Mouse (Mus musculus): ENCODE results near the gene Rbks.
"Not testable (repeated sequence)": the region's sequence is repeated elsewhere in the genome, so short reads cannot be mapped to it uniquely, and the experiment has no call there.

Gene Rbks

GRCm38 (mm10) chr5:31678000-31678399, 19.4 kb downstream of the Rbks start:
- DNase-seq (ENCODE audit: low read depth, low spot score): no peak

DNA sequence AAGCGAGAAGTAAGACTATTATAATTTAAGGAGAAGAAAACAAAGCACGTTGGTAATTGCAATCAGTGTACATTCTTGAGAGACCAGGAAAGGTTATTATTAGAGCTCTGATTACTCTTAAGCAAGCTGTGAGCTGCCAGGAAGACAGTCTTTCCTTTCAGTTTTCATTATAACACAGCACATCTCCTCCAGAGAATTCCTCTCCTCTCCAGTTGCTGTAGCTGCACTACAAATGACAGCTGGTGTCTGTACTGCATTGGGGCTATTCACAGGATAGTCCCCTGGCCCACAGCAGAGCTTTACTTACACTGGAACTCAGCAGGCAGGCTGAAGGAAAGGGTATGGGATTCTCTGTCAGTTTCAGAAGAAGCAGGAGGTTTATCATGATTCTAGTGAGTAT, 24.0 kb downstream of the Rbks start:
- no peak for DNase-seq (ENCODE audit: low read depth, low spot score)

GRCm38 (mm10) chr5:31671137-31671536, 26.3 kb downstream of the Rbks start:
- no peak for DNase-seq (ENCODE audit: low read depth, low spot score)

- DNase-seq (ENCODE audit: low read depth, low spot score): no peak
Measured at GRCm38 (mm10) chr5:31669984-31670383, 27.4 kb downstream of the Rbks start.

- no peak for DNase-seq (ENCODE audit: low read depth, low spot score)
Measured at GRCm38 (mm10) chr5:31668325-31668968, 29.0 kb downstream of the Rbks start.

- DNase-seq (ENCODE audit: low read depth, low spot score): no peak
Measured at GRCm38 (mm10) chr5:31666176-31666575, 31.3 kb downstream of the Rbks start.

GRCm38 (mm10) chr5:31655688-31656190, 41.7 kb downstream of the Rbks start:
- no peak for DNase-seq (ENCODE audit: low read depth, low spot score)

DNA sequence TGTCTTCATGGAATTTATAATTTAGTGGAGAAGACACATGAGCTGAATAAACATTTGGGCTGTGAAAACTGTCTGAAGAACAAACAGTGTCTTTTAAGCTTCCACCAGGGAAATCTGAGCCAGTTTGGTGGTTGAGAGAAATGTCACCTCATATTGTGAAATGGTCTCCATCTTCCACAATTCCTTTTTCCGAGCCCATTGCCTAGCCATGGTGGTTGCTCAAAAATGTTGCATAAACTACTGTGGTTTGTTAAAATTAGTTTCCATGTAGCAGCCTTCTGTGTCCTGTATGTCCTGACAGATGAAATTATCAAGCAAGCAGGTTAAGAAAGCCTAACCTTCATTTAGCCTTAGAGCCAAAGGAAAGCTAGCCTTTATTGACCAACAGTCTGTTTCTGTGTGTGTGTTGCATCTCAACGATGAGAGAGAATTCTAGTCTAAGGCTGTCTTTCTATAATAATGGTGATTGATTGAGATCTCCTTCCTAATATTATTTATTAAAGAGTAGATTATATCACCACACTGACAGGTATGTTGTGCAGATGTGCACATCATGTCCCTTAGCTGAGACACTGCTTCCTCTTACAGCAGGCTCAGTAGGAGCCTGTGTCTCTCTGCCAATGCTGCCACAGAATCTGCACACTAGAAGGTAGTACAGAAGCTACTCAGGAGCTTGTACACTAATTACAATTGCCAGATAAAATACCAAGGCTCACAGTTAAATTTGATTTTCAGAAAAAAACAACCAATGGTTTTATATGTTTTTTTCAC, 46.7 kb downstream of the Rbks start:
- no peak for DNase-seq (ENCODE audit: low read depth, low spot score)

DNA sequence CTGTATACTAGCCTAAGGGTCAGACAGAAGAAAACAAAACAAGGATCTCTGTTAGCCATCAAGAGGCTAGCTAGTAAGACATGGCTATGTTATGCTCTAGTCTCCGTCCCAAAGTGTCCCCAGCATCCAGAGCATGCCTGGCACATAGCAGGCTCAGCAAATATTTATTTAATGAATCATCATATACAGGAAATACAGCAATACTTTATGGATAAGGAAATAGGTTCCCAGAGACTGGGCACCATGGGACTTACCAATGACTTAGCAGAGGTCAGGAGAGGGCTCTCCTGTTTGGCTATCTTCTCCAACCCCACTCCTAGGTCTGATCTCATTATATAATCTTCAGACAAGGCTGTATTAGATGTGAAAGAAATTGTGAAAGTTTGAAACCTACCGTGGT, 50.1 kb downstream of the Rbks start:
- DNase-seq (ENCODE audit: low read depth, low spot score): no peak

DNA sequence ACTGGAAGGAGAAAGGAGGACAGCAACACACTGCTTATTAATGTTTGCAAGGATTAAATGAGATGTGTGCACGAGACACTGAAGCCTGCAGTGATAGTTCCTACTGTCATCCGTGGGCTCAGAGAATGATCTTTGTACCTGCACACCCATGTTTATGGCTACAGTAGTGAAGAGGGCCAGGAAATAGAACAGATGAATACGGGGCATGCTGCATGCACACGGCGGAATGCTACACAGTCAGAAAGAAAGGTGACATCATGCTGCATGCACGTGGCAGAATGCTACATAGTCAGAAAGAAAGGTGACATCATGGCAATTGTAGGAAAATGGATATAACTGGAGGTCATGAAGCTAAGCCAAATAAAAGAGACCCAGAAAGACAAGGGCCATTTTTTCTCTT, 50.9 kb downstream of the Rbks start:
- DNase-seq (ENCODE audit: low read depth, low spot score): no peak

DNA sequence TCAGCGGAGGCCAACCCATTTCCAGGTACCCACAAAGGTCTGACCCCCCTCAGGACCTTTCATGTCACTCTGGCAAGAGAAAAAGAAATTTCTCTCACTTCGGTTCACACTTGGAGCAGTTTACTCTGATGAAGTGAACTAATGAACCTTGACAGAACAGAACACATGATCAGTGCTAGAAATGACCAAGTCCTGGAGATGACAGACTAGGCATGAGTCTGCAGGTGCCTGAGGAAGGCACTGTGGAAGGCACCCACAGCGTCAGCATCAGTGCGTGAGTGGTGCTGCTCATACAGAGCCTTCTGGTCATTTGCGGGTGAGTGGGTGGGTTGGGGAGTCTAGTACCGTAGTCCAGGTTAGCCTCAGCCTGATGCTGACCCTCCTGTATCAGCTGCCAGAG, 51.6 kb downstream of the Rbks start:
- DNase-seq (ENCODE audit: low read depth, low spot score): no peak

DNA sequence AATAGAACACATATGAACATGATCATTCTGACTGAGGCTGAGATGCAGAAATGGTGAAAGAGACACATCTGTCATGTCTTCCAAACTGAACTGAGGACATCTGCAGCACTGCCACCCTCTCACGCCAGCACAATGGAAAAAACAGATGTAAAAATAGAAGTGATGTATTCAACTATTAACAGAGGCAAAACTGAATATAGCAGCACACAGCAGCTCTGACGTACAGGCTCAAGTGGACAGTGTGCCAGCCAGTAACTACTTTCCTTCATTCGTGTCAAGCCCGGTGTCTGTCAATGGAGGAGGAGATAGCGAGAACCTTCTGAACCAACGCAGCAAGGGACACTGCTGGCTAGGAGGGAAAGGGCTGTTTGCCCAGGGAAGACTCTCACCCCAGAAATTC, 52.6 kb downstream of the Rbks start:
- peak; percentile 9 for DNase-seq (ENCODE audit: low read depth, low spot score)

DNA sequence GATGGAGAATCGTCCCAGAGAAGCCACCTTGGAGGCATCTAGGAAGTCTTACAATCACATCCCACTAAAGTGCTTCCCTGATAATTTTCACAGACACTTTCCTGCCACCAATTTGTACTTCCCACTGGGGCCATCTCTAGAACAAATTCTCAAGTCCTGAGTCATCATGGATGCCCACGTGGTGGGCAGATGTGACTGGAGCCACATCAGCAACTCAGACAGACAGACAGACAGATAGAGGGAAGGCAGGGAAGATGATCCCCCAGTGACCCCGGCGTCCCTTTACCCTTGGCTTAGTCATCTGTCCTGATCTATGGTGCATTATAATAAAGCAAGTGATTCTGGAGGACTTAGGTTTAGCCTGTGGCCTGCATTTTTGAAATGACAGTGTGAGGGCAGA, 53.2 kb downstream of the Rbks start:
- no peak for DNase-seq (ENCODE audit: low read depth, low spot score)

DNA sequence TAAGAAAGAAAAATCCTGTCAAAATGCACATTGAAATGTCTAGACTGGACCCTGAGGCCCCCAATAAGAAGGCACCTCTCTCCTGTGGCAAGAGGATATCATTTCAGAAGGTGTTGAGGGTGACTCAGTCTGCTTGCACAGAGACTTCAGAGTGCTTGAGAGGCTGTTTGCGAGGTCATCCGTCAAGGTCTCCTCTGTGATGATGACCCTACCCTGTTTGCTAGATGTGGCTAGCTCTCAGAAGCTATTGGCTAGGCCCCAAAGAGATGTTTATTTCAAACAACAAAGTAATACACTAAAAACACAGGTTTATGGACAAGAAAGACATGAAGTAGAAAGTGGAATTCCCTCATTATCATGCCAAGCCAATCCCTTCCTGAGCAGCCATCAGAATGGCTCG, 55.1 kb downstream of the Rbks start:
- no peak for DNase-seq (ENCODE audit: low read depth, low spot score)

DNA sequence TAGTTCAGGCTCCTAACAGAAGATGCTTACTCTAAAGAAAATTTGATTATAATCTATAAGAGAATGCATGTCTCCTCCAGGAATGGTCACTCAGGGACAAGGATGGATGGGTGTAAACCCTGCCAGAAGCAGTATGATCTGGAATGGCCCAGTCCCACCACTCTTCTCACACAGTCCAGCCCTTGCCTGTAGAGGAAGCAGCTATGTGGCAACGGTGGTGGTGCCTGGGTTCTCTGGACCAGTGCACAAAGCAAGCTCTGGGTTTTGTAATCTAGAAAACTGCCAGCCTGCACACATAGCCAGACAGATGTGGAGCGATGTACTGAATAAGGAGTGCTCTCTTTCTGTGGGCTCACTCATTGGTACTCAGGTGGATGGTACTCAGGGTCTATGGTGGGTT, 56.9 kb downstream of the Rbks start:
- DNase-seq (ENCODE audit: low read depth, low spot score): no peak

- DNase-seq (ENCODE audit: low read depth, low spot score): no peak
Measured at GRCm38 (mm10) chr5:31636636-31637253, 60.7 kb downstream of the Rbks start.

- DNase-seq (ENCODE audit: low read depth, low spot score): no peak
Measured at GRCm38 (mm10) chr5:31634679-31635078, 62.7 kb downstream of the Rbks start.

DNA sequence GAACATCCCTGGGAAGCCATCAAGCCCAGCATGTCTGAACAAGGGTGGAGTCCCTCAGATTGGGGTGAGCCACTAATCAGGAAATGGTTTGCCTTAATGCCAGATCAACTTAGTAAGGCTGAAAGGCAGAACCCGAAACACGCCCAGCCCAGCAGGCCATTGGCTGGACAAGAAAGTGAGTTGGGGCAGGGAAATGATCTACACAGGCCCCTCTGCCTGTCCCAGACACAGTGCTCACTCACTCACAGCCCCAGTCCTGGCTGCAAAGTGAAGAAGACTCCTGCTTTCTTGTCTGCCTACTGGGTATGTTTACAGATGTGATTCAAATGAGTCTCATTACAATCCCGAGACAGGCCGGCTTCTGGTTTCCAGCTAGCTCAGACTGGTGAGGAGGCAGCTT, 63.3 kb downstream of the Rbks start:
- DNase-seq (ENCODE audit: low read depth, low spot score): no peak

DNA sequence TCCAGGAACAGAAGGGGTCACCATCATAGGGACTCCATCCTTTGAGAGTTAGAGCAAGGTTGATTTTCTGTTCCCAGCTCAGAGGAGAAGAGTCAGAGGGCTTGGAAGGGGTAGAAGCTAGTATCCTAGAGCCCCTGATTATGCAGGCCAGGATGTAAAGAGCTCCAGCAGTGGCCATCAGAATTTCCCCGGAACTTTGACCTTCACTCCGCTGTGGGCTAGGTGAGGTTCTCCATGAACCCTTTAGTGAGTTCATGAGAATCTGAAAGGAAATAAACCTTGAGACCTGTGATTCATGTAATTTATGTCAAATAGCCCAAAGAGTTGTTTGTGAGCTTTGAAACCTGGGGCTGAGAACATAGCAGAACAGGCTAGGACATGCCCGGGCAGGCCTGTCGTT, 66.3 kb downstream of the Rbks start:
- DNase-seq (ENCODE audit: low read depth, low spot score): not testable (repeated sequence)

DNA sequence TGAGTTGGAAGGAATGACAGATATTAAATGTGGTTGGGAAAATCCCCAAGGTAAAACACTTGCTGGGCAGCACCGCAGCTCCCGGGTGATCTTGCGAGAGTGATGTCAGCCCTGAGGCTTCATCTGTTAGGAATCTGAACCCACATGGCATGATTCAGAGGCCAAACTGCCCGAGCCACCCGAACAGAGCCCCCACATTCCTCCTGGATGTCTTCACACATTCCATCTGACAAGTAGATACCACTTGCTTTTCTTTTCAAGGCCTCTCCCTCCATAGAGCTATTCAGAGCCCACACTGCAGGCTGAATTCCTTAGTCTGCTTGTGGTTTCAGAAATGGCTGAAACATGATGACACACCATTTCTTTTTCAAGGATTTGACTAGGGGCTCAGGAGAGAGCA, 67.4 kb downstream of the Rbks start:
- no peak for DNase-seq (ENCODE audit: low read depth, low spot score)

GRCm38 (mm10) chr5:31628555-31628954, 68.9 kb downstream of the Rbks start:
- no peak for DNase-seq (ENCODE audit: low read depth, low spot score)

GRCm38 (mm10) chr5:31627562-31628526, 69.6 kb downstream of the Rbks start:
- DNase-seq (ENCODE audit: low read depth, low spot score): no peak
